In genomic region chr1:180903666-180904038, GRCm38 (mm10) we compare ENCODE assay signal across 8 mouse cellular contexts. TPM values are rescaled to one million over a fixed set of nuclear protein-coding genes. Genes with fewer than 3 reads are reported as not detected.
DNase-seq lines count a peak whose midpoint lies in the region; ATAC-seq and TF ChIP-seq lines count a peak whose summit lies in the region.

No protein-coding gene starts in this region.

- peak overlapping the region; percentile 60 for H3K27ac ChIP-seq in heart, postnatal 0 days (ENCODE audit: low read depth)
- peak overlapping the region; percentile 54 for H3K27ac ChIP-seq in bone marrow, adult 2 months (ENCODE audit: control insufficient read depth, insufficient read depth, low read depth, low read length, poor library complexity)
- no peak overlapping the region; the same call in 1 of the 2 replicates for H3K27ac ChIP-seq in hindbrain, embryonic 13.5 days
- H3K27ac ChIP-seq in midbrain, embryonic 10.5 days (replicated peaks): peak overlapping the region; percentile 95

- WGBS in heart, postnatal 0 days: 34% methylated on average over 10 of the region's 10 CpGs
- WGBS in bone marrow, adult 2 months: 21% methylated on average over 10 of the region's 10 CpGs
- WGBS in hindbrain, embryonic 13.5 days: 38% methylated on average over 10 of the region's 10 CpGs
- WGBS in midbrain, embryonic 10.5 days: 43% methylated on average over 10 of the region's 10 CpGs

- no peak for TF ChIP-seq EP300 in heart, postnatal 0 days (IDR thresholded peaks at IDR 0.05; ENCODE audit: low read depth)

- H3K9ac ChIP-seq in heart, postnatal 0 days (replicated peaks; ENCODE audit: low read depth, low read length): peak overlapping the region; percentile 22; the same call in 1 of the 2 replicates
- H3K9ac ChIP-seq in hindbrain, embryonic 13.5 days: peak overlapping the region; percentile 30

- no peaks in the 10 kb centered on the region for H3K9me3 ChIP-seq in heart, postnatal 0 days (replicated peaks; ENCODE audit: control insufficient read depth, low read length)
- no peaks in the 10 kb centered on the region for H3K9me3 ChIP-seq in hindbrain, embryonic 13.5 days
- H3K9me3 ChIP-seq in midbrain, embryonic 10.5 days (replicated peaks): no peaks in the 10 kb centered on the region

- TF ChIP-seq POLR2A in bone marrow, adult 2 months (IDR thresholded peaks at IDR 0.05; ENCODE audit: borderline replicate concordance, control insufficient read depth, low read depth, low read length): no peak

- intact Hi-C loops in heart, postnatal 14 days (cut with DNase I): loop anchor here (2.0 kb wide), 1 partner anchor 41 kb away; no protein-coding TSS in a partner anchor

- no peak for ATAC-seq in heart, postnatal 0 days (ENCODE audit: insufficient read depth, low read depth)
- peak; percentile 9; the same call in 1 of the 2 replicates for ATAC-seq in hindbrain, embryonic 13.5 days (ENCODE audit: low FRiP score)
- ATAC-seq in cerebellum, adult (ENCODE audit: insufficient number of reproducible peaks, low FRiP score, low TSS enrichment): no peak

- peaks cover 17% of the 10 kb centered on the region for H3K36me3 ChIP-seq in heart, postnatal 0 days (replicated peaks; ENCODE audit: control insufficient read depth, insufficient read depth, low read length)
- H3K36me3 ChIP-seq in hindbrain, embryonic 13.5 days: peaks cover 29% of the 10 kb centered on the region
- peaks cover 32% of the 10 kb centered on the region for H3K36me3 ChIP-seq in midbrain, embryonic 10.5 days

- H3K4me1 ChIP-seq in heart, postnatal 0 days (ENCODE audit: control insufficient read depth, insufficient read depth): peaks cover 12% of the 10 kb centered on the region
- no peaks in the 10 kb centered on the region; the same call in 1 of the 2 replicates for H3K4me1 ChIP-seq in bone marrow, adult 2 months (ENCODE audit: control insufficient read depth, insufficient read depth, low read length)
- H3K4me1 ChIP-seq in hindbrain, embryonic 13.5 days (replicated peaks): peaks cover 25% of the 10 kb centered on the region
- peaks cover 26% of the 10 kb centered on the region for H3K4me1 ChIP-seq in midbrain, embryonic 10.5 days

- no peaks in the 10 kb centered on the region for H3K27me3 ChIP-seq in heart, postnatal 0 days (ENCODE audit: control insufficient read depth, insufficient read depth, low read length)
- no peaks in the 10 kb centered on the region for H3K27me3 ChIP-seq in hindbrain, embryonic 13.5 days
- no peaks in the 10 kb centered on the region for H3K27me3 ChIP-seq in midbrain, embryonic 10.5 days (ENCODE audit: low read depth, poor library complexity, severe bottlenecking)

- no peak for TF ChIP-seq CTCF in heart, postnatal 0 days (IDR thresholded peaks at IDR 0.05; ENCODE audit: low read depth)
- no peak for TF ChIP-seq CTCF in bone marrow, adult 2 months (IDR thresholded peaks at IDR 0.05; ENCODE audit: control insufficient read depth, insufficient read depth, low read length)

- no peak for DNase-seq in heart, postnatal 0 days (ENCODE audit: low spot score)
- no peak for DNase-seq in heart, postnatal 14 days
- no peak for DNase-seq in midbrain, embryonic 10.5 days (ENCODE audit: low spot score)
- DNase-seq in layer of hippocampus, adult 18-20 months (ENCODE audit: low spot score in 2 of 2): no peak
- DNase-seq in adipocyte (ENCODE audit: low spot score): no peak

- H3K4me3 ChIP-seq in heart, postnatal 0 days (ENCODE audit: low read depth, low read length): peak overlapping the region; percentile 69
- peak overlapping the region; percentile 98 for H3K4me3 ChIP-seq in bone marrow, adult 2 months (replicated peaks; ENCODE audit: control insufficient read depth, low read depth, low read length)
- H3K4me3 ChIP-seq in hindbrain, embryonic 13.5 days: peak overlapping the region; percentile 85
- peak overlapping the region; percentile 96 for H3K4me3 ChIP-seq in midbrain, embryonic 10.5 days

- peak overlapping the region; percentile 80 for H3K4me2 ChIP-seq in heart, postnatal 0 days (ENCODE audit: low read depth, low read length)
- H3K4me2 ChIP-seq in hindbrain, embryonic 13.5 days: peak overlapping the region; percentile 95

RNA-seq across cellular contexts. Expression of gene Pycr2, which starts 0.4 kb away (rescaled TPM):
- 33.0 and 36.4 TPM in 2 replicates for total RNA-seq in heart, postnatal 0 days (2014; rRNA removed; ENCODE audit: low replicate concordance)
- 34.1 and 35.5 TPM in 2 replicates for polyA plus RNA-seq in heart, postnatal 0 days (2015; fragmentation: Nextera tagmentation; extraction: Ambion mirVana)
- total RNA-seq in heart, postnatal 14 days (2021): 10 to 100 TPM; 14.8 to 15.1 TPM
- polyA plus RNA-seq in bone marrow, adult 2 months (2011; ENCODE audit: insufficient read depth, insufficient read length, low replicate concordance, missing spikeins): 32.3 and 48.1 TPM in 2 replicates
- 74.1 and 78.7 TPM in 2 replicates for polyA plus RNA-seq in hindbrain, embryonic 13.5 days (2015; fragmentation: Nextera tagmentation; extraction: Ambion mirVana)
- polyA plus RNA-seq in midbrain, embryonic 10.5 days (2016; fragmentation: Nextera tagmentation; extraction: Ambion mirVana): 134 and 144 TPM in 2 replicates
- total RNA-seq in layer of hippocampus, adult 18-20 months (2021): 10 to 100 TPM; 44.0 to 44.1 TPM

RNA-seq across cellular contexts. Expression of gene Lefty2, which starts 10.7 kb away (rescaled TPM):
- total RNA-seq in heart, postnatal 0 days (2014; rRNA removed; ENCODE audit: low replicate concordance): not detected in 2 replicates
- 0.05 and 0.07 TPM in 2 replicates for polyA plus RNA-seq in heart, postnatal 0 days (2015; fragmentation: Nextera tagmentation; extraction: Ambion mirVana)
- total RNA-seq in heart, postnatal 14 days (2021): under 1 TPM in 1 of 2 experiments, not detected in 1; 0.07 TPM
- polyA plus RNA-seq in bone marrow, adult 2 months (2011; ENCODE audit: insufficient read depth, insufficient read length, low replicate concordance, missing spikeins): 1.4 TPM in 1 of 2 replicates, not detected in the other
- polyA plus RNA-seq in hindbrain, embryonic 13.5 days (2015; fragmentation: Nextera tagmentation; extraction: Ambion mirVana): 0.26 and 0.63 TPM in 2 replicates
- polyA plus RNA-seq in midbrain, embryonic 10.5 days (2016; fragmentation: Nextera tagmentation; extraction: Ambion mirVana): not detected in 2 replicates
- 1 to 10 TPM; 1.3 to 2.3 TPM for total RNA-seq in layer of hippocampus, adult 18-20 months (2021)

RNA-seq across cellular contexts. Expression of gene Lefty1, which starts 31.2 kb away (rescaled TPM):
- total RNA-seq in heart, postnatal 0 days (2014; rRNA removed; ENCODE audit: low replicate concordance): 1.2 and 1.3 TPM in 2 replicates
- polyA plus RNA-seq in heart, postnatal 0 days (2015; fragmentation: Nextera tagmentation; extraction: Ambion mirVana): 1.6 and 1.7 TPM in 2 replicates
- total RNA-seq in heart, postnatal 14 days (2021): under 1 TPM; 0.66 to 0.81 TPM
- 2.6 TPM in 2 replicates for polyA plus RNA-seq in bone marrow, adult 2 months (2011; ENCODE audit: insufficient read depth, insufficient read length, low replicate concordance, missing spikeins)
- 0.23 and 0.58 TPM in 2 replicates for polyA plus RNA-seq in hindbrain, embryonic 13.5 days (2015; fragmentation: Nextera tagmentation; extraction: Ambion mirVana)
- polyA plus RNA-seq in midbrain, embryonic 10.5 days (2016; fragmentation: Nextera tagmentation; extraction: Ambion mirVana): 0.60 and 0.67 TPM in 2 replicates
- total RNA-seq in layer of hippocampus, adult 18-20 months (2021): 10 to 100 TPM in 1 of 2 experiments, 1 to 10 TPM in 1; 8.5 to 15.2 TPM

RNA-seq across cellular contexts. Expression of gene Tmem63a, which starts 38.5 kb away (rescaled TPM):
- 17.2 and 30.5 TPM in 2 replicates for total RNA-seq in heart, postnatal 0 days (2014; rRNA removed; ENCODE audit: low replicate concordance)
- polyA plus RNA-seq in heart, postnatal 0 days (2015; fragmentation: Nextera tagmentation; extraction: Ambion mirVana): 8.5 and 9.6 TPM in 2 replicates
- 10 to 100 TPM; 14.9 to 15.3 TPM for total RNA-seq in heart, postnatal 14 days (2021)
- 20.7 and 32.8 TPM in 2 replicates for polyA plus RNA-seq in bone marrow, adult 2 months (2011; ENCODE audit: insufficient read depth, insufficient read length, low replicate concordance, missing spikeins)
- 1.5 and 1.8 TPM in 2 replicates for polyA plus RNA-seq in hindbrain, embryonic 13.5 days (2015; fragmentation: Nextera tagmentation; extraction: Ambion mirVana)
- 2.2 and 3.6 TPM in 2 replicates for polyA plus RNA-seq in midbrain, embryonic 10.5 days (2016; fragmentation: Nextera tagmentation; extraction: Ambion mirVana)
- 10 to 100 TPM; 27.0 to 28.3 TPM for total RNA-seq in layer of hippocampus, adult 18-20 months (2021)

RNA-seq across cellular contexts. Expression of gene Sde2, which starts 52.7 kb away (rescaled TPM):
- total RNA-seq in heart, postnatal 0 days (2014; rRNA removed; ENCODE audit: low replicate concordance): 9.8 and 16.9 TPM in 2 replicates
- polyA plus RNA-seq in heart, postnatal 0 days (2015; fragmentation: Nextera tagmentation; extraction: Ambion mirVana): 14.4 and 15.8 TPM in 2 replicates
- 10 to 100 TPM; 12.4 to 14.9 TPM for total RNA-seq in heart, postnatal 14 days (2021)
- polyA plus RNA-seq in bone marrow, adult 2 months (2011; ENCODE audit: insufficient read depth, insufficient read length, low replicate concordance, missing spikeins): 13.9 and 24.7 TPM in 2 replicates
- polyA plus RNA-seq in hindbrain, embryonic 13.5 days (2015; fragmentation: Nextera tagmentation; extraction: Ambion mirVana): 29.6 and 31.6 TPM in 2 replicates
- 39.0 and 42.1 TPM in 2 replicates for polyA plus RNA-seq in midbrain, embryonic 10.5 days (2016; fragmentation: Nextera tagmentation; extraction: Ambion mirVana)
- total RNA-seq in layer of hippocampus, adult 18-20 months (2021): 10 to 100 TPM; 23.1 to 23.8 TPM
